Mouse (Mus musculus) right cerebral cortex, postnatal 25 days (tissue): ENCODE measurements around the gene Olfr1104.

Source experiments
- DNase-seq: peaks from one replicate; pipeline ENCODE4 v3.0.0; 2022

Olfr1104 gene

DNA sequence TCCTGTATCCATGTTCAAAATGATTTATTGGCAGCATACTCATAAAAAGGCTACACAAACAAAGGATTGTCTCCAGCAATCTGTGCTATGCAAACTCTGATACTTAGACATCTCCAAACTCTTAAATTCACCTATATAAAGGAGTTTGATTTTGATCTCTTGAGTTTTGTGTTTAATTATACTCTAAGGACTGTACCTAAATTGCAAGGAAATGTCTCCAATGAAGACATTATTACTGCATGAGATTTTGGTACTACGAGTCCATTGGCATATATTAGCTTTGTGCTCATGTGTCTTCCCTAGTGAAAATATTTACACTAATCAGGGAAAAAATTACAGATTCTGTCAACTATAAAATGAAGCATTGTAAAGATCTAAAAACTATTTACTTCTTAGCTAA, at the start of gene Olfr1104:
Olfr1104 (minus strand) TSS at position 101 of the 400 bp plus-strand sequence.
- DNase-seq, result no peak

DNA sequence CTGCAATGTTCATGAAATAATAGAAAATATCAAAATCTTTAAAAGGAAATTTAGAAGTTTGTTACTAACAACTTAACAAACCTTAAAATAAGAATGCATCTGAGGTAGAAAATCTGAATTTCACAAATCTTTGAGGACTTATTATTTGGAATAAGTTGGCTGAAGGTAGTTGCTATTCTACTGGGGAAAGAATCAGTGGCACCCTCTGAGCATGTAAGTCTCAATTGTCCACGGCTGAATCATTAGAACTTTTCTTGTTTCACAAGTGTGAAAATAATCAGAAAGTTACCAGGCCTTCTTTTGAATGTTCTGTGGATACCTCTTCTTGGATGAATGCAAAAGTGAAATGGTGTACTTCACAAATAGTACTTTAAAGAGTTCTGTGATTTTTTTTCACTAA, 48.8 kb upstream of the Olfr1104 start, which contains the start of gene Olfr1107:
Olfr1107 (minus strand) TSS at position 101 of the 400 bp plus-strand sequence.
- DNase-seq, result no peak

DNA sequence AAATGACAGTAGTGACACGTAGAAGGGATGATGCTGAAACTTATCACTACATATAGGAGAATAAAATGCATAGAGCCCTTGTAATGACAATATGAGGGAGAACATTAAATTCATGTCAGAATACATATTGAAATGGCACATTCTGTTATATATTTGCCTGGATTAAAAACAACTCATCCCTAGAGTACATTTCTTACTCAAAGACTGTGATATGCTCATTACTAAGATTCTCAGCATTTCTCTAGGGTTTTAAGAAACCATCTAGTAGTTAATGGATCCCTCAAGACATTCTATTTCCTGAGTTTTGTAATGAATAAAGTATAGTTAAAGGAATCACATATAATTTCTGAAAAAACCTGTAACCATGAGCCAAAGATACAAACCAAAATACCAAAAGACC, 25.3 kb upstream of the Olfr1104 start, which contains the start of gene Olfr1106:
Olfr1106 (minus strand) TSS at position 101 of the 400 bp plus-strand sequence.
- DNase-seq, result no peak

DNA sequence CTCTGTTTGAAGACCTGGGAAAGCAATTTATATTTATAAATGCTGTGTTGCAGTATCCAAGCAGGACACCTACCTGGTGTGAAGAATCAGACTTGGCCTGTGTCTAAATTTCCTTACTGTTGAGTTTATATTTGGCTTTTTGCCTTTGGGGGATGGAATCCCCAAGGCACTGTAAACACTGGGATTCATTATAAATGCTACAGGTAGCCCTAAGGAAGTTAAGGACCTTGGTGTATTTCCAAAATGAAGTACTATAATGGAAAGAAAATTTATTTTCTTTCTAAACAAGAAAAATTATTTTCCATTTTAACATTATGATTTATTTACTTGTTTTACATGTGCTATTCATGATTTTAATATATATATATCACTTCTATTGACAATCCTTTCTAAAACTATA, 9.6 kb upstream of the Olfr1104 start, which contains the start of gene Olfr1105:
Olfr1105 (minus strand) TSS at position 101 of the 400 bp plus-strand sequence.
- DNase-seq, result no peak

DNA sequence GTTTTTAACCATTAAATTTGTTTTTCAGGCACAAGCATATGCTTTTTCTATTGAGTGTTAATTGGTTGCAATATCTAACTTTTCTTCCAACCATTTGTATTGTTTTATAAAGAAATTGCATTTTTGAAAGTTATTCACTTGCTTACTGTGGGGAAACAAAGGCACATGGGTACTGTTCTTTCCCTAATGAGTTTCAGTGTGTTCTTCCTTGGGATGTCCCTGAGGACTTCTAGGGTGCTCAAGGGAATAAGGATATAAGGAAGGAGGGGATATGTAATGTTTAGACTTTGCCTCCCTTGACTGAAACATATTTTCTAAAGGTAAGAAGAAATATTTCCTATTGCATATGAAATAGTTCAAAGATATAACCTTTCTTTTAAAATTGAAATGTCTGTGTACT, 28.8 kb downstream of the Olfr1104 start, which contains the start of gene Olfr1102:
Olfr1102 (plus strand) TSS at position 301 of the 400 bp plus-strand sequence.
- DNase-seq, result no peak

DNA sequence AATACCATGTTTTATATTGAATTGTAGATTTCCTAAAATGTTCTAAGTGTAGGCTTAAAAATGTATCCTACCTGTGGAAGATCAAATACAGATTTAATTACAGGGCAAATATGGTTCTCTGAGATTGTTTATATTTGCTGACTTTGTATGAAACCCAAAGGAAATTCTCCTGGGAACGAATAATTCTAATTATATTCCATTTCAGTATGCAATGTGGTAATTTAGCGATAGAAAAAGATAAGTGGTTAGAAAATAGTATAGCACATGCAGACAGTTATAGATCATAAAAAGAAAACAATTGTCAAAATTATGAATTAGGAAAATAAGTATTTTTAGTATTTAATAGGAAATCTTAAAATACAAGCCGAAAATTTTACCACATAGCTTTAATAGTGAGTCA, 35.8 kb downstream of the Olfr1104 start, which contains the start of gene Olfr1101:
Olfr1101 (minus strand) TSS at position 101 of the 400 bp plus-strand sequence.
- DNase-seq, result no peak

DNA sequence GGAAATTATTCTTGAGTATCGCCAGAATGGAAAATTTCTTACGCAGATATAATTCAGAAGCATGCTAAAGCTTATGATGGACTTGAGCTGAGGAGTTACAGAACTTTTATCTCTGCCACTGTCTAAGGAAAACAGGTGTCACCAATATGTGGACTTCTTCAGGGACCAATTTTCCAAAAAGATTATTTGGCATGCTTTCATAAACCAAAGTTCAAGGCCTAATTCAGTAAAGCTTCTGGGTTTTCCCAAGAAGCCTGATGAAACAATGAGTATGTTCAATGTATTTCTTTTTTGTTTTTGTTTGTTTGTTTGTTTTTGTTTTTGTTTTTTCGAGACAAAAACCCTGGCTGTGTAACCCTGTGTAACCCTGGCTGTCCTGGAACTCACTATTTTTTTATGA, 47.0 kb downstream of the Olfr1104 start, which contains the start of gene Olfr1100:
Olfr1100 (minus strand) TSS at position 101 of the 400 bp plus-strand sequence.
- DNase-seq, result no peak
